Mouse (Mus musculus) cerebellum, adult (tissue): Measurements from ENCODE around the gene Gm20737.
"Not testable (repeated sequence)": the region's sequence is repeated elsewhere in the genome, so short reads cannot be mapped to it uniquely, and the experiment has no call there.

Source experiments
- ATAC-seq: cut with Nextera tagmentation; 2 replicates; pipeline ENCODE4 v1.9.2; 2017; ENCODE audit warnings: mild to moderate bottlenecking, moderate library complexity, mixed read lengths; ENCODE audit not compliant: insufficient number of reproducible peaks, low FRiP score, low TSS enrichment

The Gm20737 gene

GRCm38 (mm10) chrY:10535942-10536341 lies at the start of gene Gm20737:
Gene Gm20737 (minus strand): TSS chrY:10536042.
- ATAC-seq = not testable (repeated sequence)

- not testable (repeated sequence) for ATAC-seq
Measured at GRCm38 (mm10) chrY:10553153-10553552, 17.3 kb upstream of the Gm20737 start, which contains the start of gene Gm21775. Gene Gm21775 (plus strand): TSS chrY:10553453.
